Mouse (Mus musculus): ENCODE measurements at regions not wholly inside any gene's neighbourhood (a gene's known extent, or its start where the extent isn't known, plus 50 kb on each side); places are given as distances from the start of the nearest gene placed in this dataset.

GRCm38 (mm10) chr3:149326664-149327063 is 336.3 kb upstream of the Adgrl2 start:
- DNase-seq (ENCODE audit: low spot score in 2 of 2) = no peak

GRCm38 (mm10) chr3:149324088-149324487 is 333.7 kb upstream of the Adgrl2 start:
- DNase-seq (ENCODE audit: low spot score in 2 of 2) = no peak

GRCm38 (mm10) chr3:149318728-149319127 is 328.4 kb upstream of the Adgrl2 start:
- DNase-seq (ENCODE audit: low spot score in 2 of 2) = no peak

- no peak for DNase-seq (ENCODE audit: low spot score in 2 of 2)
Measured at GRCm38 (mm10) chr3:149314258-149314657, 323.9 kb upstream of the Adgrl2 start.

GRCm38 (mm10) chr3:149313217-149313616 is 322.9 kb upstream of the Adgrl2 start:
- no peak for DNase-seq (ENCODE audit: low spot score in 2 of 2)

- DNase-seq (ENCODE audit: low spot score in 2 of 2) = no peak
Measured at GRCm38 (mm10) chr3:149311576-149311975, 321.2 kb upstream of the Adgrl2 start.

GRCm38 (mm10) chr3:149306709-149307108 is 316.4 kb upstream of the Adgrl2 start:
- no peak for DNase-seq (ENCODE audit: low spot score in 2 of 2)

GRCm38 (mm10) chr3:149306291-149306690 is 315.9 kb upstream of the Adgrl2 start:
- DNase-seq (ENCODE audit: low spot score in 2 of 2) = no peak

- DNase-seq (ENCODE audit: low spot score in 2 of 2) = no peak
Measured at GRCm38 (mm10) chr3:149305440-149305839, 315.1 kb upstream of the Adgrl2 start.

- DNase-seq (ENCODE audit: low spot score in 2 of 2) = peak; percentile 7 to 12
Measured at GRCm38 (mm10) chr3:149305011-149305413, 314.7 kb upstream of the Adgrl2 start.

- DNase-seq (ENCODE audit: low spot score in 2 of 2) = no peak
Measured at GRCm38 (mm10) chr3:149303418-149303817, 313.1 kb upstream of the Adgrl2 start.

- no peak for DNase-seq (ENCODE audit: low spot score in 2 of 2)
Measured at GRCm38 (mm10) chr3:149300002-149300401, 309.6 kb upstream of the Adgrl2 start.

- no peak for DNase-seq (ENCODE audit: low spot score in 2 of 2)
Measured at GRCm38 (mm10) chr3:149296419-149296962, 306.1 kb upstream of the Adgrl2 start.

- peak; percentile 12 to 13 for DNase-seq (ENCODE audit: low spot score in 2 of 2)
Measured at GRCm38 (mm10) chr3:149295942-149296341, 305.6 kb upstream of the Adgrl2 start.

- no peak for DNase-seq (ENCODE audit: low spot score in 2 of 2)
Measured at GRCm38 (mm10) chr3:149295257-149295831, 305.0 kb upstream of the Adgrl2 start.

GRCm38 (mm10) chr3:149294445-149294844 is 304.1 kb upstream of the Adgrl2 start:
- DNase-seq (ENCODE audit: low spot score in 2 of 2) = no peak

- DNase-seq (ENCODE audit: low spot score in 2 of 2) = no peak
Measured at GRCm38 (mm10) chr3:149292459-149292858, 302.1 kb upstream of the Adgrl2 start.

GRCm38 (mm10) chr3:149291473-149291872 is 301.1 kb upstream of the Adgrl2 start:
- no peak for DNase-seq (ENCODE audit: low spot score in 2 of 2)

- DNase-seq (ENCODE audit: low spot score in 2 of 2) = no peak
Measured at GRCm38 (mm10) chr3:149290228-149290627, 299.9 kb upstream of the Adgrl2 start.

GRCm38 (mm10) chr3:149287080-149287479 is 296.7 kb upstream of the Adgrl2 start:
- DNase-seq (ENCODE audit: low spot score in 2 of 2) = no peak

- no peak for DNase-seq (ENCODE audit: low spot score in 2 of 2)
Measured at GRCm38 (mm10) chr3:149284976-149285375, 294.6 kb upstream of the Adgrl2 start.

- no peak for DNase-seq (ENCODE audit: low spot score in 2 of 2)
Measured at GRCm38 (mm10) chr3:149280807-149281789, 290.7 kb upstream of the Adgrl2 start.

GRCm38 (mm10) chr3:149279338-149279737 is 289.0 kb upstream of the Adgrl2 start:
- no peak for DNase-seq (ENCODE audit: low spot score in 2 of 2)

All from right cerebral cortex, postnatal 36 days (tissue).